Mouse (Mus musculus) lung, postnatal 0 days (tissue): ENCODE data around the gene Slc17a8. TPM values are rescaled to one million over a fixed set of nuclear protein-coding genes. Genes with fewer than 3 reads are reported as not detected.
"Not testable (repeated sequence)": the region's sequence is repeated elsewhere in the genome, so short reads cannot be mapped to it uniquely, and the experiment has no call there.

Experiments
- ATAC-seq: fragments of 200-750 bp; cut with Nextera tagmentation; 2 replicates; pipeline ENCODE4 v1.8.0; 2017; ENCODE audit warnings: moderate library complexity
- DNase-seq: peaks from one replicate; pipeline ENCODE4 v3.0.0-alpha.2; 2016; ENCODE audit warnings: low spot score
- H3K27ac ChIP-seq: fragments of 300-500 bp; sonication (generic); 2 replicates; pipeline ENCODE4 v1.5.1; 2014; ENCODE audit warnings: antibody characterized with exemption, mild to moderate bottlenecking, low read length, mixed read lengths
- H3K27me3 ChIP-seq: fragments of 300-500 bp; sonication (generic); replicated peaks from 2 replicates; pipeline ENCODE4 v1.6.1; 2014; ENCODE audit warnings: low read length, mixed read lengths; ENCODE audit not compliant: insufficient read depth
- H3K36me3 ChIP-seq: fragments of 300-500 bp; sonication (generic); 2 replicates; pipeline ENCODE4 v1.6.1; 2014; ENCODE audit warnings: low read length, mixed read lengths; ENCODE audit not compliant: insufficient read depth
- H3K4me1 ChIP-seq: fragments of 300-500 bp; sonication (generic); 2 replicates; pipeline ENCODE4 v1.6.1; 2014; ENCODE audit warnings: antibody characterized with exemption, low read depth, low read length, mixed read lengths; ENCODE audit not compliant: insufficient read depth
- H3K4me2 ChIP-seq: fragments of 300-500 bp; sonication (generic); replicated peaks from 2 replicates; pipeline ENCODE4 v1.6.1; 2014; ENCODE audit warnings: low read depth, mild to moderate bottlenecking, low read length, moderate library complexity, mixed read lengths
- H3K4me3 ChIP-seq: fragments of 300-500 bp; sonication (generic); 2 replicates; pipeline ENCODE4 v1.5.1; 2014; ENCODE audit warnings: low read depth, low read length
- H3K9ac ChIP-seq: fragments of 300-500 bp; sonication (generic); replicated peaks from 2 replicates; pipeline ENCODE4 v1.6.1; 2014; ENCODE audit warnings: low read depth, mild to moderate bottlenecking
- H3K9me3 ChIP-seq: fragments of 300-500 bp; sonication (generic); 2 replicates; pipeline ENCODE4 v1.6.1; 2016; ENCODE audit warnings: low read length, mixed read lengths
- CTCF ChIP-seq: IDR thresholded peaks from 2 replicates; pipeline ENCODE4 v1.5.1; 2016; ENCODE audit warnings: antibody characterized with exemption, mild to moderate bottlenecking
- EP300 ChIP-seq: IDR thresholded peaks from 2 replicates; pipeline ENCODE4 v1.6.1; 2016; ENCODE audit warnings: antibody characterized with exemption, mild to moderate bottlenecking, control low read depth
- WGBS: fragments of 180-500 bp; shearing (Covaris S2); extraction: QIAGEN DNeasy Blood & Tissue Kit; methylation state at CpG from one replicate; pipeline ENCODE4 v1.1.7; 2014; 5-methylcytosine and 5-hydroxymethylcytosine counted together
- polyA plus RNA-seq: library from polyadenylated mRNA; unstranded; fragments of >200 nt; fragmentation: Nextera tagmentation; extraction: Ambion mirVana; gene quantifications from 2 replicates; pipeline ENCODE4 v1.2.1, GENCODE M21; 2015

Gene Slc17a8
- polyA plus RNA-seq, result 0.05 TPM in 1 of 2 replicates, not detected in the other

DNA sequence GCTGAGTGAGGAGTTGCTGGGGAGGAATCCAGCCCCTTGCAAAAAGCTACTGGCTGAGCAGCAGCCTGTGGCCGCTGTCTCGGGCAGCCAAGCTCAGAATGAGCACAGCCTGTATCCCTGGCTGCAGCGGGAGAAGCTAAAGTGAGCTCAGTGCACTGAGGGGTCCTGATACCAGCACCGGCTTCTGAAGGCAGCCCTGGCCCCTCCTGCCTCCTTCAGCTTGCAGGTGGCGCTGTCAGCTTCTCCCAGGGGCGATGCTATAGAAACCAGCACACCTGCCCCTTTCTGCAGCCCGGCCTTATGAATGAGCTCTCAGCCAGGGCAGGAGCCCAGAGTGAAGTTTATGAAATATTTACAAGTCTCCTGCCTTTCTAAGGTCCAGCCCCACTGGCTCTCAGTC lies at the start of gene Slc17a8:
Gene Slc17a8, minus strand, starts transcription at position 125 of the 400 bp plus-strand sequence.
- Histone ChIP-seq H3K9ac (no peak within 1 kb of the TSS), H3K27ac (no peak within 1 kb of the TSS), H3K36me3 (no peaks in the 10 kb centered on the region), H3K4me2 (no peak within 1 kb of the TSS), H3K27me3 (no peaks in the 10 kb centered on the region), H3K9me3 (no peaks in the 10 kb centered on the region), H3K4me3 (no peak within 1 kb of the TSS), H3K4me1 (no peaks in the 10 kb centered on the region)
- ATAC-seq (no peak), DNase-seq (no peak)
- WGBS, result 29% methylated on average over 7 of the region's 7 CpGs
- TF ChIP-seq EP300, result no peak
- TF ChIP-seq CTCF, result no peak

DNA sequence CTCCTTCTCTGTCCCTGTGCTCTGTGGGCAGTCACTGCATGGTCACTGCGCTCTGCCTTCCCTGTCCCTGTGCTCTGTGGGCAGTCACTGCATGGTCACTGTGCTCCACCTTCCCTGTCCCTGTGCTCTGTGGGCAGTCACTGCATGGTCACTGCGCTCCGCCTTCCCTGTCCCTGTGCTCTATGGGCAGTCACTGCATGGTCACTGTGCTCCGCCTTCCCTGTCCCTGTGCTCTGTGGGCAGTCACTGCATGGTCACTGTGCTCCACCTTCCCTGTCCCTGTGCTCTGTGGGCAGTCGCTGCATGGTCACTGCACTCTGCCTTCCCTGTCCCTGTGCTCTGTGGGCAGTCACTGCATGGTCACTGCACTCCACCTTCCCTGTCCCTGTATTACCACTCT lies 49.3 kb upstream of the Slc17a8 start:
- ATAC-seq, H3K4me2 ChIP-seq, DNase-seq, H3K27me3 ChIP-seq, H3K36me3 ChIP-seq, H3K4me1 ChIP-seq, H3K27ac ChIP-seq, H3K9ac ChIP-seq, H3K4me3 ChIP-seq, H3K9me3 ChIP-seq: not testable (repeated sequence)
- WGBS, result 94% methylated on average over 5 of the region's 5 CpGs

DNA sequence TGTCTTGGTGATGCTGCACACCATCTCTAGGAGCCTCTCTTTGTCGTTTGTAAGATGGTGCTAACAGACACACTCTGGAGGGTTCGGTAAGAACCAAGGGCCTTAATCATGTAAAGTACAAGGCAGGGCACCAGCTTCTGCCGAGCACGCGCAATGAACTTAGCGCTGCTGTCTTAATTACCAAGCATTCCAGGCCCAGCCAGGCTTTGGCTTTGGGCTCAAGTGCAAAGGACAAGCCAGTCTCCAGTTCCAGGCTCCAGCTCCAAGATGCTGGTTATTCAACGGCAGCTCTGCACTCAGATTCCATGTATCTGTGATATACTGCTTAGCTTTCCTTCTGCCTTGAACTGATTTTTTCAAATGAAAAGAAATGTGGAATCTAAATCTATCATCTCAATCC lies 46.5 kb upstream of the Slc17a8 start:
- 84% methylated on average over 7 of the region's 7 CpGs for WGBS

DNA sequence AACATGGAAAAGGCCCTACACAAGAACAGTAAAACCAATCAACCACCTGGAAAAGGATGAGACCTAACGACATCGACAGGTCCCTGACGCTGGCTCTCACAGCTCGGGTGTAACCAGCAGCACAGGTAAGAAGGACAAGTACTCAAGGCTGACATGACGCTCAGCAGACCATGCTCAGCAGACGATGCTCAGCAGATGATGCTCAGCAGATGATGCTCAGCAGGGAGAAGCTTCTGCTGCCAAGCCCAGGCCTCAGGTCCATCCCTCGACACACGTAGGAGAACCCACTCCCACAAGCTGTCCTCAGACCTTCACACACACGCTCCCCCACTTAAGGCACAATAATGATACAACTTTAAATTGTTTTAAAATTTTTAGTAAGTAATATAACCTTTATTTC lies 44.6 kb upstream of the Slc17a8 start:
- ATAC-seq (no peak), DNase-seq (no peak)
- TF ChIP-seq CTCF, result no peak
- no peak for TF ChIP-seq EP300
- Histone ChIP-seq H3K27me3 (no peaks in the 10 kb centered on the region), H3K4me3 (no peak overlapping the region), H3K27ac (no peak overlapping the region), H3K4me1 (no peaks in the 10 kb centered on the region), H3K9me3 (no peaks in the 10 kb centered on the region), H3K36me3 (peaks cover 14% of the 10 kb centered on the region; the same call in 1 of the 2 replicates), H3K4me2 (no peak overlapping the region), H3K9ac (no peak overlapping the region)
- 93% methylated on average over 9 of the region's 9 CpGs for WGBS

More for the DNA sequence above, 46.5 kb upstream of the Slc17a8 start:
- no peak overlapping the region for H3K9ac ChIP-seq
- TF ChIP-seq EP300 (no peak), CTCF (no peak)
- H3K27ac ChIP-seq, result no peak overlapping the region
- H3K9me3 ChIP-seq, result no peaks in the 10 kb centered on the region
- H3K4me3 ChIP-seq, result no peak overlapping the region
- DNase-seq, result no peak
- no peaks in the 10 kb centered on the region for H3K4me1 ChIP-seq
- no peak for ATAC-seq
- no peaks in the 10 kb centered on the region for H3K27me3 ChIP-seq
- H3K36me3 ChIP-seq, result 0 out of 2 replicates have a peak, but pooled peaks cover 8% of the 10 kb centered on the region
- no peak overlapping the region for H3K4me2 ChIP-seq

DNA sequence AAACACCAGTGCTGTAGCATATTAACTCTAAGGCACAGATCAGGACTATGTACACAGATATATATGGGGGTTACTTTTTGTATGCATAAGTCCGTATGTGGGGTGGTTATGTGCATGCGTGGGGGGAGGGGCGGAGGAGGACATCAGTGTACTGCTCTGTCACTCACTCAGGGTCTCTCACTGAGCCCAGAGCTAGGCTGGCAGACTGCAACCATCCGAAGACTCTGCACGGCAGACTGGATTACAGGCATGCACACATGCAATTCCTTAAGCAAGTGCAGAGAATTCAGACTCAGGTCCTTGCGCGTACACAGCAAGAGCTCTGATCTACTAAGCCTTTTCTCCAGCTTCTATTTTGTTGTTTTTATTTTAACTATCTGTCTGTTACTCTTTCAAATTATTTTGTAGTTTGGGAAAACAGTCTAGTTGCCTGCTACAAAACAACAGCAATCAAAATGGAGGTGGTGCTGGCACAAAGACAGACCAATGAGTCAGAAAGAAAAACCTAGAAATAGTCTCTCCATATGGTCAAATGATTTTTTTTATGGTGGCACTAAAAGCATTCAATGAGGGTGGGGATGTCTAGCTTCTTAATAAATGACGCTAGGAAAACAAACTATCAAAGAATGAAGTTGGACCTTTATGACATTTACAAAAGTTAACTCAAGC lies 44.1 kb upstream of the Slc17a8 start:
- Histone ChIP-seq H3K4me3 (no peak overlapping the region), H3K9ac (no peak overlapping the region), H3K27ac (no peak overlapping the region), H3K9me3 (no peaks in the 10 kb centered on the region), H3K4me2 (no peak overlapping the region), H3K36me3 (peaks cover 14% of the 10 kb centered on the region), H3K4me1 (no peaks in the 10 kb centered on the region), H3K27me3 (no peaks in the 10 kb centered on the region)
- TF ChIP-seq EP300, result no peak
- no peak for TF ChIP-seq CTCF
- DNase-seq, result no peak
- no peak for ATAC-seq
- WGBS, result 91% methylated on average over 8 of the region's 8 CpGs

GRCm38 (mm10) chr10:89656366-89656765 lies 35.3 kb upstream of the Slc17a8 start:
- Histone ChIP-seq H3K4me3 (no peak overlapping the region), H3K27ac (no peak overlapping the region), H3K4me1 (no peaks in the 10 kb centered on the region), H3K27me3 (no peaks in the 10 kb centered on the region), H3K9ac (no peak overlapping the region), H3K4me2 (no peak overlapping the region), H3K9me3 (no peaks in the 10 kb centered on the region), H3K36me3 (peaks cover 21% of the 10 kb centered on the region; the same call in 1 of the 2 replicates)
- TF ChIP-seq CTCF (no peak), EP300 (no peak)
- DNase-seq (no peak), ATAC-seq (no peak)
- 74% methylated on average over 5 of the region's 5 CpGs for WGBS

- Histone ChIP-seq H3K9me3 (no peaks in the 10 kb centered on the region), H3K9ac (no peak overlapping the region), H3K4me3 (no peak overlapping the region), H3K4me1 (no peaks in the 10 kb centered on the region), H3K4me2 (no peak overlapping the region), H3K27ac (no peak overlapping the region), H3K36me3 (peaks cover 13% of the 10 kb centered on the region; the same call in 1 of the 2 replicates), H3K27me3 (no peaks in the 10 kb centered on the region)
- TF ChIP-seq CTCF (no peak), EP300 (no peak)
- DNase-seq, result no peak
- ATAC-seq, result no peak
- 84% methylated on average over 8 of the region's 8 CpGs for WGBS
These were observed 31.9 kb upstream of the Slc17a8 start for GRCm38 (mm10) chr10:89652912-89653311.
